Mouse (Mus musculus): ENCODE data around the gene Mepce. TPM values are rescaled to one million over a fixed set of nuclear protein-coding genes. Genes with fewer than 3 reads are reported as not detected.

Gene Mepce
- total and polyA plus RNA-seq, 3 experiments: 32.7 to 43.7 (median 37.3) TPM

DNA sequence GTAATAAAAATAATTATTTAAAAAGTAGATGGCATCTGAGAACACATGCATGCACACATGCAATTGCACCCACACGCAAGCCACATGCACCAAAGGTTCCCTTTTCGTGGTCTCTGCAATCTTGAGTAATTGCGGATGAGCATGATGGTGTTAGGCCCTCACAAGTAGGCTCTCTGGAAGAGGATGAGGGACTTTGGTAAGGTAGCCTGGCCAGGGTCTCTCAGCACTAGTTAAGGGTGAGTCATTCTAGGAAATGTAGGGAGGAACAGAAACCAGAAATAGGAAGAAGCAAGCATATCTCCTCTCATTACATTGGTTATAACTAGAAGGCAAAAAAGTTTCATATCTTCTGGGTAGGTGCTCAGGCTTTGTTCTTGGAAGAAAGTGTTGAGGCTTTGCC lies 37.6 kb upstream of the Mepce start (continued):
- TF ChIP-seq USF2 (conservative IDR thresholded peaks at IDR 0.05; ENCODE audit: low read depth, low read length): no peak
- TF ChIP-seq ZMIZ1 (IDR thresholded peaks at IDR 0.05; ENCODE audit: low read depth, low read length): no peak
- TF ChIP-seq SMC3 (IDR thresholded peaks at IDR 0.05; ENCODE audit: low read depth, low read length): no peak
- TF ChIP-seq ELF1 (IDR thresholded peaks at IDR 0.05; ENCODE audit: low read depth, low read length): peak; percentile 45; the same call in 1 of the 2 replicates
- no peak for TF ChIP-seq NRF1 (IDR thresholded peaks at IDR 0.05; ENCODE audit: low read depth, low read length)
- peak; percentile 98 for TF ChIP-seq JUN (IDR thresholded peaks at IDR 0.05; ENCODE audit: insufficient read depth, low read depth, low read length)
- peak; percentile 100 for TF ChIP-seq EP300 (IDR thresholded peaks at IDR 0.05; ENCODE audit: low read length)
- peak; percentile 73; the same call in 1 of the 2 replicates for TF ChIP-seq TCF12 (IDR thresholded peaks at IDR 0.05; ENCODE audit: low read depth, low read length)
- peak; percentile 83 for TF ChIP-seq MEF2A (IDR thresholded peaks at IDR 0.05; ENCODE audit: borderline replicate concordance, low read depth, low read length)

DNA sequence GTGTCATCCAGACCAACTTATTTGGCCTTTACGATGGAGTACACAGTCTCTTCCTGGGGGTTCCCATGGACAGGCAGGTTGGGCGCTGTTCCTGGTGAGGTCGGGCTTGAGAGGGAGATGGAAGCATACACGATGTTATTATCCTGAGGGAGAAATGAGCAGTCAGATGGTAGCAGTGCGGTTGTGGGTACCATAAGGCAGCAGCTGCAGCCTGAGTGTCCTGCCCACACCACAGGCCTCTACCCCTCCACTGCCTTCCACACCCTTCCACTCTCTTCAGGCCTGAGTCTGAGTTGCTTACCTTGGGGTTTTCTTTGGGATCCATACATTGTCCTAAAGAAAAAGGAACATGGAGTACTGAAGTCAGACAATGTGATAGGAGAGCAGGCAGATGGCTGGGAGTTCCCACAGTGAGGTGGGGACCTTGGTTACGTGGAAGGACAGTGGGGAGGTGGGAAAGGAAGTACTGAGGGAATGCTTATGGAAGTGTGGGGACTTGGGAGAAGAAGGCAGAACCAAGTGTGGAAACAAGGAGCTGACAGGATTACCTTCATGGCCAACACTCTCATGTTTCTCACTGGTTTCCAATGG lies 36.1 kb upstream of the Mepce start:
- Histone ChIP-seq H3K4me2 (ENCODE audit: insufficient read depth, low read depth, poor library complexity, severe bottlenecking) (no peak overlapping the region), H3K9me3 (replicated peaks; ENCODE audit: low read length) (no peaks in the 10 kb centered on the region), H3K9ac (ENCODE audit: insufficient read depth, low read depth) (no peak overlapping the region), H3K36me3 (replicated peaks in 1 of 2; ENCODE audit: control insufficient read depth in 1 of 2, insufficient read depth in 1 of 2, low read length in 1 of 2) (no peaks in the 10 kb centered on the region), H3K79me2 (replicated peaks; ENCODE audit: control insufficient read depth, extremely low read depth, insufficient read depth, poor library complexity, severe bottlenecking) (no peaks in the 10 kb centered on the region), H3K27me3 (replicated peaks) (no peaks in the 10 kb centered on the region), H3K4me1 (ENCODE audit: control insufficient read depth in 1 of 2, insufficient read depth in 2 of 2) (peaks cover 28 to 66% of the 10 kb centered on the region in 2 experiments), H3K27ac (ENCODE audit: insufficient read depth, low read depth) (peak overlapping the region; percentile 12; the same call in 1 of the 2 replicates), H3K4me3 (replicated peaks in 1 of 3; ENCODE audit: low read depth in 2 of 3, low read length in 2 of 3, poor library complexity in 1 of 3) (no peak overlapping the region)
- DNase-seq (ENCODE audit: extremely low read depth): no peak
- no peak for TF ChIP-seq ZMIZ1 (IDR thresholded peaks at IDR 0.05; ENCODE audit: low read depth, low read length)
- no peak for TF ChIP-seq SMC3 (IDR thresholded peaks at IDR 0.05; ENCODE audit: low read depth, low read length)
- TF ChIP-seq TBP (conservative IDR thresholded peaks at IDR 0.05; ENCODE audit: low read depth, low read length): no peak
- TF ChIP-seq NRF1 (IDR thresholded peaks at IDR 0.05; ENCODE audit: low read depth, low read length): no peak
- TF ChIP-seq MAZ (IDR thresholded peaks at IDR 0.05; ENCODE audit: low read depth, low read length): no peak
- TF ChIP-seq ZNF384 (IDR thresholded peaks at IDR 0.05; ENCODE audit: low read depth, low read length): no peak
- no peak for TF ChIP-seq ETS1 (conservative IDR thresholded peaks at IDR 0.05; ENCODE audit: low read depth, low read length)
- no peak for TF ChIP-seq RAD21 (IDR thresholded peaks at IDR 0.05; ENCODE audit: low read depth, low read length)
- no peak for TF ChIP-seq JUND (conservative IDR thresholded peaks at IDR 0.05; ENCODE audit: low read depth, low read length)
- no peak for TF ChIP-seq MAX (IDR thresholded peaks at IDR 0.05; ENCODE audit: low read length)
- TF ChIP-seq MYC (IDR thresholded peaks at IDR 0.05; ENCODE audit: low read depth, low read length): no peak
- TF ChIP-seq KAT2A (IDR thresholded peaks at IDR 0.05; ENCODE audit: insufficient replicate concordance, low read length): no peak
- TF ChIP-seq EP300 (IDR thresholded peaks at IDR 0.05; ENCODE audit: low read length): no peak
- no peak for TF ChIP-seq ZKSCAN1 (IDR thresholded peaks at IDR 0.05; ENCODE audit: borderline replicate concordance, low read depth, low read length)
- no peak for TF ChIP-seq RCOR1 (conservative IDR thresholded peaks at IDR 0.05; ENCODE audit: low read depth, low read length)
- TF ChIP-seq POLR2A (IDR thresholded peaks at IDR 0.05; ENCODE audit: low read depth, low read length): no peak
- TF ChIP-seq CTCF (conservative IDR thresholded peaks at IDR 0.05 in 1 of 2, IDR thresholded peaks at IDR 0.05 in 1 of 2; ENCODE audit: low read depth in 2 of 2, low read length in 2 of 2): no peak
- TF ChIP-seq BHLHE40 (IDR thresholded peaks at IDR 0.05; ENCODE audit: low read depth, low read length): no peak
- in situ Hi-C loops (cut with MboI; ENCODE audit: low pct_ligation_motif_present, low pct_unique_long_range_greater_than_20kb, low sequenced_read_pairs): no loop called here
- dilution Hi-C loops (cut with MboI; ENCODE audit: extremely low pct_ligation_motif_present, extremely low pct_unique_long_range_greater_than_20kb, low sequenced_read_pairs): no loop called here

Measured in CH12.LX (cell line).